Mouse (Mus musculus) kidney, adult 2 months (tissue): ENCODE measurements around the gene 9130023H24Rik.

ENCODE experiments used
- CTCF ChIP-seq: fragments of 200-500 bp; conservative IDR thresholded peaks from 2 replicates; pipeline ENCODE4 v1.5.1; 2011; ENCODE audit warnings: low read depth, mild to moderate bottlenecking, control low read depth, low read length, moderate library complexity, mixed read lengths; ENCODE audit not compliant: insufficient read depth, insufficient read length
- POLR2A ChIP-seq: fragments of 200-500 bp; IDR thresholded peaks from one replicate; pipeline ENCODE4 v1.6.1; 2011; ENCODE audit warnings: low read depth, low read length, control low read depth

GRCm38 (mm10) chr7:128235481-128235880, 2.4 kb downstream of the 9130023H24Rik start:
- TF ChIP-seq POLR2A, result no peak
- no peak for TF ChIP-seq CTCF
